Mouse (Mus musculus) liver, adult 2 months (tissue): Measurements from ENCODE around the gene Gm21983.

Source experiments
- CTCF ChIP-seq: fragments of 200-500 bp; IDR thresholded peaks from 2 replicates; pipeline ENCODE4 v1.5.1; 2011; ENCODE audit warnings: low read depth, low read length, control low read depth
- POLR2A ChIP-seq: fragments of 200-500 bp; IDR thresholded peaks from 2 replicates; pipeline ENCODE4 v1.6.1; 2011; ENCODE audit warnings: low read length, control low read depth; ENCODE audit not compliant: insufficient read depth; ENCODE audit errors: extremely low read depth

DNA sequence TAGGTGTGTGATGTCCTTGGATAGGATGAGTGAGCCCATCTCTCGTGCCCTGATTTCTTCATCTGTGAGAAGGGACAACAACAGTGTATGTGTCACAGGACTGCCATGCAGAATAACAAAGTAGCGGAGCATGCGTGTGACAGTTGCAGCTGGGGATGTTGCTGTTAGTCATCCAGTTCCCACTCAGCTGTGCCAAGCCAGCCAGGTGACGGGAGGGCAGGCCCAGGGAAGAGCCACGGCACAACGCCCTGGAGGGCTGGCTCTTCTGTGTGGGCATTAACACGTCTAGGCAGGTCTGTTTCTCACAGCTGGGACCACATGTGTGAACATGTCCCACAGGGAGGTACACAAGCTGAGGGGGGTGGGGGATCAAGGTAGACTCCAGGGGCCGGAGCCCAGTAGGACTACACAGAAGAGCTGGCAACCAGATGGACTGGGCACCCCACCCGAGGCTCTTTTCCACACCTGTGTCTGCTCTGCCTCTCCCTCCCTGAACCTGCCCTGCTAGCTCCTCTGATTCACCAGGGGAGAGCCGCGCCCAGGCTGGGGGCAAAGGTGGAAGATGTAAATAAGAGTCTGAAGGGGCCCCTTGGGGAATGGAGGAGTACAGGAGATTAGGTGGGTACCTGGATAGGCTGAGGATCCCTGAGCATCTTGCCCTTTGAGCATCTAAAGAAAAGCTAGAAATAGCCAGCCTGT lies 44.1 kb upstream of the Gm21983 start:
- TF ChIP-seq CTCF, result no peak
- no peak for TF ChIP-seq POLR2A
